Mouse (Mus musculus): ENCODE data around the gene Cstf3.

DNA sequence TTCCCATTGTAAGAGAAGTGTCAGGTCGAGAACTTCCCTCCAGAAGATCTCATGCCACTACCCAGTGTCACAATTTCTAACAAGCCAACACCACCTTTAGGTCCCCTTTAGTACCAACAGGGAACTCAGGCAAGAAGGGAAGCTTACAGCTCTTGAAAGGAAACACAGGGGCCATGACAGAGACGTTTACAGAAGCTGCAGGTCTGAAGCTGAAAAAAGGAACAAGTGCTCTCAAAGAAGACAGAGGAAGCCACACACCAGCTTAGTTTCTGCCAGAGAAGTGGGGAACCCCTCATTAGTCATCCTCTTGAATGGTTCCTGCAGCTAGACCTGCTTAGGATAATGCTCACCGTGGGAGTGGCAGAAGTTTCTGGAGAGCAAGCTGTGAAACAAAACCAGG lies 96.9 kb downstream of the Cstf3 start:
- TF ChIP-seq POLR2A (IDR thresholded peaks at IDR 0.05; ENCODE audit: insufficient read length, low read depth) (no peak), POLR2AphosphoS2 (IDR thresholded peaks at IDR 0.05; ENCODE audit: insufficient read length, low read depth) (no peak), USF1 (IDR thresholded peaks at IDR 0.05; ENCODE audit: low read depth) (no peak), MYOD1 (IDR thresholded peaks at IDR 0.05; ENCODE audit: control insufficient read depth in 1 of 3, insufficient read length in 2 of 3, low read depth in 2 of 3) (no peak), MAX (IDR thresholded peaks at IDR 0.05; ENCODE audit: low read depth) (no peak), TCF12 (IDR thresholded peaks at IDR 0.05; ENCODE audit: insufficient read depth, poor library complexity, severe bottlenecking) (no peak), E2F4 (IDR thresholded peaks at IDR 0.05; ENCODE audit: insufficient read depth) (no peak)
